Mouse (Mus musculus) cerebellum, postnatal 36 days (tissue): ENCODE measurements around the gene Olfr1368.
"Not testable (repeated sequence)": the region's sequence is repeated elsewhere in the genome, so short reads cannot be mapped to it uniquely, and the experiment has no call there.

Experiments used
- DNase-seq, 2 experiments: peaks; one replicate each; pipeline ENCODE4 v3.0.0; 2021 to 2022; ENCODE audit warnings: mixed read lengths in 2 of 2

The Olfr1368 gene

GRCm38 (mm10) chr13:21166936-21167909 lies 21.6 kb upstream of the Olfr1368 start:
- DNase-seq, result peak; percentile 76 to 85

GRCm38 (mm10) chr13:21162591-21162990 lies 16.9 kb upstream of the Olfr1368 start:
- DNase-seq, result no peak

GRCm38 (mm10) chr13:21161591-21161990 lies 15.9 kb upstream of the Olfr1368 start:
- DNase-seq, result peak in 1 of 2 experiments; percentile 9

GRCm38 (mm10) chr13:21160657-21161590 lies 15.3 kb upstream of the Olfr1368 start:
- DNase-seq, result peak; percentile 89 to 96

- peak in 1 of 2 experiments; percentile 13 for DNase-seq
Measured at GRCm38 (mm10) chr13:21160041-21160511, 14.4 kb upstream of the Olfr1368 start.

- peak; percentile 10 to 28 for DNase-seq
Measured at GRCm38 (mm10) chr13:21159475-21159819, 13.8 kb upstream of the Olfr1368 start.

- peak; percentile 90 for DNase-seq
Measured at GRCm38 (mm10) chr13:21158785-21159474, 13.3 kb upstream of the Olfr1368 start.

GRCm38 (mm10) chr13:21158071-21158470 lies 12.4 kb upstream of the Olfr1368 start:
- no peak for DNase-seq

- no peak for DNase-seq
Measured at GRCm38 (mm10) chr13:21155888-21156287, 10.2 kb upstream of the Olfr1368 start.

- no peak for DNase-seq
Measured at GRCm38 (mm10) chr13:21142421-21142820, 3.2 kb downstream of the Olfr1368 start.

- DNase-seq, result not testable (repeated sequence)
Measured at GRCm38 (mm10) chr13:21129339-21129738, 16.3 kb downstream of the Olfr1368 start, which contains the start of gene Olfr263. Gene Olfr263, plus strand, starts transcription at chr13:21129639.

GRCm38 (mm10) chr13:21114121-21114520 lies 31.5 kb downstream of the Olfr1368 start:
- DNase-seq, result no peak

GRCm38 (mm10) chr13:21111183-21111582 lies 34.5 kb downstream of the Olfr1368 start, which contains the start of gene Olfr1369-ps1:
Gene Olfr1369-ps1, plus strand, starts transcription at chr13:21111483.
- not testable (repeated sequence) for DNase-seq

- no peak for DNase-seq
Measured at GRCm38 (mm10) chr13:21110441-21110840, 35.2 kb downstream of the Olfr1368 start.

GRCm38 (mm10) chr13:21109759-21110158 lies 35.9 kb downstream of the Olfr1368 start:
- no peak for DNase-seq
